Mouse (Mus musculus) embryonic facial prominence, embryonic 11.5 days (tissue): ENCODE measurements around the gene Coq8b. TPM values are rescaled to one million over a fixed set of nuclear protein-coding genes. Genes with fewer than 3 reads are reported as not detected.

Experiments
- ATAC-seq: fragments of 200-750 bp; cut with Nextera tagmentation; replicated peaks from 2 replicates; pipeline ENCODE4 v1.8.0; 2017; ENCODE audit warnings: low read depth; ENCODE audit not compliant: insufficient number of reproducible peaks, low FRiP score, low TSS enrichment
- DNase-seq: peaks from one replicate; pipeline ENCODE4 v3.0.0-alpha.2; 2015; ENCODE audit warnings: low spot score
- H3K27ac ChIP-seq: fragments of 300-500 bp; sonication (generic); replicated peaks from 2 replicates; pipeline ENCODE4 v1.5.1; 2014; ENCODE audit warnings: mild to moderate bottlenecking, low read depth, low read length, control low read depth
- H3K27me3 ChIP-seq: fragments of 300-500 bp; sonication (generic); 2 replicates; pipeline ENCODE4 v1.6.1; 2014; ENCODE audit warnings: mild to moderate bottlenecking, low read length, moderate library complexity, mixed read lengths; ENCODE audit not compliant: control insufficient read depth, insufficient read depth
- H3K36me3 ChIP-seq: fragments of 300-500 bp; sonication (generic); replicated peaks from 2 replicates; pipeline ENCODE4 v1.6.1; 2014; ENCODE audit warnings: low read depth, mild to moderate bottlenecking, low read length, moderate library complexity, mixed read lengths; ENCODE audit not compliant: control insufficient read depth, insufficient read depth
- H3K4me1 ChIP-seq: fragments of 300-500 bp; sonication (generic); 2 replicates; pipeline ENCODE4 v1.6.1; 2014; ENCODE audit warnings: low read length, mixed read lengths; ENCODE audit not compliant: control insufficient read depth, insufficient read depth
- H3K4me2 ChIP-seq: fragments of 300-500 bp; sonication (generic); 2 replicates; pipeline ENCODE4 v1.6.1; 2014; ENCODE audit warnings: low read depth, mild to moderate bottlenecking, control low read depth, low read length, moderate library complexity
- H3K4me3 ChIP-seq: fragments of 300-500 bp; sonication (generic); 2 replicates; pipeline ENCODE4 v1.5.1; 2014; ENCODE audit warnings: low read depth, low read length, control low read depth
- H3K9ac ChIP-seq: fragments of 300-500 bp; sonication (generic); replicated peaks from 2 replicates; pipeline ENCODE4 v1.6.1; 2014; ENCODE audit warnings: mild to moderate bottlenecking, control low read depth, low read length
- H3K9me3 ChIP-seq: fragments of 300-500 bp; sonication (generic); replicated peaks from 2 replicates; pipeline ENCODE4 v1.6.1; 2016; ENCODE audit warnings: mild to moderate bottlenecking, low read length, inconsistent platforms, mixed read lengths; ENCODE audit not compliant: control insufficient read depth
- WGBS: fragments of 180-500 bp; shearing (Covaris S2); extraction: QIAGEN DNeasy Blood & Tissue Kit; methylation state at CpG from one replicate; pipeline ENCODE4 v1.1.7; 2014; 5-methylcytosine and 5-hydroxymethylcytosine counted together
- polyA plus RNA-seq: library from polyadenylated mRNA; unstranded; fragments of >200 nt; fragmentation: Nextera tagmentation; extraction: Ambion mirVana; gene quantifications from 2 replicates; pipeline ENCODE4 v1.2.1, GENCODE M21; 2014

The Coq8b gene
- polyA plus RNA-seq, 1 experiment from 2014 or later: 14.9 TPM

DNA sequence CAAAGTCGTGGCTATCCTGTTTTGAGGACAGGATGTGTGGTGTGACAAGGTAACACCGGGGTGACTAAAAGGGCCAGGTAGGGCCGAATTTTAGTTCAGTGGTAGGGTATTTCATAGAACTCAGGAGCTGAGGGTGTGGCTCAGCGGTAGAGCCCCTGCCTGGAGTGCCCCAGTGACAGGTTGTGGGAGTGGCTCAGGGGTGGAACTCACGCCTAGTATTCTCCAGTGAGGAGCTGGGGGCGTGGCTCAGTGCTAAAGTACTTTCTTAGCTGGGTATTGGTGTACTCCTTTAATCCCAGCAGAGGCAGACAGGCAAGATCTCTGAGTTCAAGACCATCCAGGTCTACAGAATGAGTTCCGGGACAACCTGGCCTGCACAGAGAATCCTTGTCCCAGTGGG is 43.2 kb downstream of the Coq8b start:
- no peak overlapping the region for H3K4me2 ChIP-seq
- no peak overlapping the region for H3K9ac ChIP-seq
- H3K4me3 ChIP-seq: no peak overlapping the region
- H3K4me1 ChIP-seq: no peaks in the 10 kb centered on the region
- 54% methylated on average over 7 of the region's 7 CpGs for WGBS
- ATAC-seq: no peak
- no peak overlapping the region for H3K27ac ChIP-seq
- H3K27me3 ChIP-seq: no peaks in the 10 kb centered on the region
- no peak for DNase-seq
- H3K9me3 ChIP-seq: no peaks in the 10 kb centered on the region
- peaks cover 13% of the 10 kb centered on the region for H3K36me3 ChIP-seq

DNA sequence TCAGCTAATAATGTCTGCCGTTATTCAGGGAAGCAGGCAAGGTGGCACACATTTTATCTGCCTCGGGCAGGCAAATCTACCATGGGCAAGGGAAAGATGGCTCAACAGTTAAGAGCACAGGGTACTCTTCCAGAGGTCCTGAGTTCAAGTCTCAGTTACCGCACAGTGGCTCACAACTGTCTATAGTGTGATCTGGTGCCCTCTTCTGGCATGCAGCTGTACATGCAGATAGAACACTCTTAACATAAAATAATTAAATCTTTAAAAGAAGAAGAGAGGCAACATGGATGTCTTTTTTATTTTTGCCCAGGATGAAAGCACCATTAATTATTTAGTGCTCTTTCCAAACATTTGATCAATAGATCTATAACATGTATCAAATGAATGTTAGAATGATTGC is 44.4 kb downstream of the Coq8b start:
- Histone ChIP-seq H3K4me2 (no peak overlapping the region), H3K4me1 (no peaks in the 10 kb centered on the region), H3K4me3 (no peak overlapping the region), H3K27ac (no peak overlapping the region), H3K36me3 (peaks cover 13% of the 10 kb centered on the region), H3K27me3 (no peaks in the 10 kb centered on the region), H3K9ac (no peak overlapping the region), H3K9me3 (no peaks in the 10 kb centered on the region)
- peak; percentile 24 for DNase-seq
- 92% methylated on average over 3 of the region's 3 CpGs for WGBS
- no peak for ATAC-seq

DNA sequence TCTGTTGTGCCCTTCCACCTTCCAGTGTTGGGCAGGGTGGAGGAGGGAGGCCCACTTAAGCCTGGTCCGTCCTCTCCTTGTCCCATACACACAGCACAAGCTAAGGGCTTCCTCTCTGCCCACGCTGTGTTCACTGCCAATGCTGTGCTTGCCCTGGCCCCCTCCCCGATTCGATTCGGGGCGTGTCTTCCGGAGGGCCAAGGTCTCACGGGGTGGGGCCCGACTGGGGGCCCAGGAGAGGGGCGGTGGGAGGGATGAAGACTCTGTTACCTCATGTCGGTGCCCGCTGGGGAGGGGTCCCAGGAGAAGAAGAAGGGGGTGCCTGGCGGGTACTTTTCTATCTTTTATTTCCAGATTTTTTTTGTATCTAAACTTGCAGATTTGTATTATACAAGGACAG is 48.9 kb downstream of the Coq8b start:
- DNase-seq (no peak), ATAC-seq (no peak)
- peaks cover 12% of the 10 kb centered on the region for H3K36me3 ChIP-seq
- H3K4me1 ChIP-seq: no peaks in the 10 kb centered on the region
- WGBS: 75% methylated on average over 13 of the region's 13 CpGs
- no peaks in the 10 kb centered on the region for H3K9me3 ChIP-seq
- no peak overlapping the region for H3K4me3 ChIP-seq
- no peak overlapping the region for H3K9ac ChIP-seq
- no peak overlapping the region for H3K4me2 ChIP-seq
- no peaks in the 10 kb centered on the region for H3K27me3 ChIP-seq
- no peak overlapping the region for H3K27ac ChIP-seq

- H3K27ac ChIP-seq: no peak overlapping the region
- H3K36me3 ChIP-seq: peaks cover 12% of the 10 kb centered on the region
- no peak for DNase-seq
- H3K27me3 ChIP-seq: no peaks in the 10 kb centered on the region
- ATAC-seq: no peak
- H3K9ac ChIP-seq: no peak overlapping the region
- H3K4me2 ChIP-seq: no peak overlapping the region
- H3K4me1 ChIP-seq: no peaks in the 10 kb centered on the region
- 58% methylated on average over 4 of the region's 4 CpGs for whole genome bisulfite sequencing
- H3K4me3 ChIP-seq: no peak overlapping the region
- no peaks in the 10 kb centered on the region for H3K9me3 ChIP-seq
Observed at GRCm38 (mm10) chr7:27282225-27282624, 49.4 kb downstream of the Coq8b start.

DNA sequence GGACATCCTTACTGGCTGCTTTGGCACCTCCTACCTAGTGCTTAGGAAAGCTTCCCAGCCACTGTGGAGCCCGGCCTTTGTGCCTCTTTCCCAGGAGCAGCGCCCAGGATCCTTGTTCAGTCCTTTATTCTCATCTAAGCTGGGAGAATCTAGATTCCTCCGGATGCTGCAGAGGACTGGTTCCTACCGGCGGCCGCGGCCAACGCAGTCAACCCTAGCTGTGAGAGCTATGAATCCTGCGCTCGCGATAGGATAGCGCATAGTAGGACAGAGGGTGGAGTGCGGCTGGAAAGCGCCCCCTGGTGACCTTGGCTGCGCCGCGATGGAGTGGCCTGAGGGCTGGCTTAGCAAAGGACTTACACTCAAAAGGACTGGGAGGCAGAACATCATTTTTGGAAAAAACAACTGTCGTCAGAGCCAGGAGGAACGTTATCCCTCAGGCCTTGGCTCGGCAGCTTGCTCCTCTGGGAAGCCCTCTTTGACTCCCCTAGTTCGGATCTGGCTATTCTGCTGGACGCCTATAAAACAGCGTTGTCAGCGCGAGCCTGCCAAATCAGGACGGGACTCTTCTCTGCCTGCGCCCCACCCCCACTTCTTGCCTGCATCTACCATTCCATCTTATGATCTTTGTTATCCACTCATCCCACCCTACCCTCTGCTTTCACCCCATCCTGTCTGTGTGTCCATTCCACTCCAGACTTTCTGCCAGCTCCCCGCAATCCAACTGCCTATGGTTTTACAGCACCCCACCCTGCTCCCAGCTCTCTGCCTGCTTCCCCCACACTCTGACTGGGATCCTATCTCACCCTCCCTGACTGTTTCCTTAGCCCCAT is 52.3 kb downstream of the Coq8b start:
- under 1% methylated on average over 28 of the region's 28 CpGs for WGBS
- Histone ChIP-seq H3K9ac (peak overlapping the region; percentile 37; the same call in 1 of the 2 replicates), H3K4me2 (peak overlapping the region; percentile 13), H3K9me3 (no peaks in the 10 kb centered on the region), H3K4me1 (no peaks in the 10 kb centered on the region), H3K27me3 (no peaks in the 10 kb centered on the region), H3K4me3 (0 out of 2 replicates have a peak overlapping the region, but pooled peaks have one; percentile 10), H3K27ac (no peak overlapping the region), H3K36me3 (peaks cover 4% of the 10 kb centered on the region)
- ATAC-seq (peak; percentile 36; the same call in 1 of the 2 replicates), DNase-seq (peak; percentile 54)

- Histone ChIP-seq H3K9me3 (no peaks in the 10 kb centered on the region), H3K36me3 (peaks cover 4% of the 10 kb centered on the region), H3K27ac (no peak overlapping the region), H3K4me3 (no peak overlapping the region), H3K4me1 (no peaks in the 10 kb centered on the region), H3K4me2 (peak overlapping the region; percentile 13; the same call in 1 of the 2 replicates), H3K27me3 (no peaks in the 10 kb centered on the region), H3K9ac (no peak overlapping the region)
- 3% methylated on average over 8 of the region's 8 CpGs for WGBS
- DNase-seq: peak; percentile 88
- ATAC-seq: peak; percentile 69; the same call in 1 of the 2 replicates
Observed at GRCm38 (mm10) chr7:27285698-27286066, 52.9 kb downstream of the Coq8b start.

DNA sequence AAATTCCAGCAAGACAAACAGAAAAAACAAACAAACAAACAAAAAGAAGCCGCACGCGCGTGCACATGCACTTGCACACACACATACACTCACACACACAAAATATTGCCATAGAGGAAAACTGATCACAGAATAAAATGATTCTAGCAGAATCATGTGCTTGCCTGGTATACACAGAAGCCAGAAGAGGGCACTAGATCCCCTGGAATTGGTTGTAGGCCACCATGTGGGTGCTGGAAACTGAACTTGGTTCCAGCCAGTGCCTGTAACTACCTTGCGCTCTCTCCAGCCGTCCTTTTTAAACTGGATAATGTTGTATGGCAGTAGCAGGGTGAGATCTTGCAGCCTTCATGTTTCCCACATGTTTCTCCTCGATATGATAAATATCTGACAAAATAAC is 55.9 kb downstream of the Coq8b start:
- Histone ChIP-seq H3K4me3 (no peak overlapping the region), H3K9me3 (no peaks in the 10 kb centered on the region), H3K36me3 (no peaks in the 10 kb centered on the region), H3K9ac (no peak overlapping the region), H3K4me1 (no peaks in the 10 kb centered on the region), H3K27ac (no peak overlapping the region), H3K27me3 (no peaks in the 10 kb centered on the region), H3K4me2 (no peak overlapping the region)
- DNase-seq (no peak), ATAC-seq (no peak)
- 88% methylated on average over 7 of the region's 7 CpGs for WGBS

DNA sequence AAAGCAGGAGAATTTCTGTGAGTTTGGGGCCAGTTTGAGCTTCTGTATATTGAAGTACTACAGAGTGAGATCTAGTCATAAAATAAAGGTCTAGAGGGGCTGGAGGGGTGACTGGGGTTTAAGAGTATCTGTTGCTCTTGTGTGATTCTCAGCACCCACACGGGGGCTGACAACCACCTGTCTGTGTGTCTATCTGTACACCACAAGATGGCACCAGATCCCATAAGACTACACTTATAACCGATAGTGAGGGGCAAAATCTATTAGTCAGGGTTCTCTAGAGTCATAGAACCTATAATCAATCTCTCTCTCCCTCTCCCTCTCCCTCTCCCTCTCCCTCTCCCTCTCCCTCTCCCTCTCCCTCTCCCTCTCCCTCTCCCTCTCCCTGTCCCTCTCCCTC is 57.7 kb downstream of the Coq8b start:
- H3K4me3 ChIP-seq: no peak overlapping the region
- no peak for ATAC-seq
- H3K4me2 ChIP-seq: no peak overlapping the region
- H3K4me1 ChIP-seq: no peaks in the 10 kb centered on the region
- no peaks in the 10 kb centered on the region for H3K27me3 ChIP-seq
- 59% methylated on average over 2 of the region's 2 CpGs for whole genome bisulfite sequencing
- no peaks in the 10 kb centered on the region for H3K9me3 ChIP-seq
- no peak overlapping the region for H3K27ac ChIP-seq
- DNase-seq: no peak
- no peak overlapping the region for H3K9ac ChIP-seq
- no peaks in the 10 kb centered on the region for H3K36me3 ChIP-seq
